Mouse (Mus musculus) spleen, postnatal 0 days (tissue): ENCODE data around the gene Tmc6. TPM values are rescaled to one million over a fixed set of nuclear protein-coding genes. Genes with fewer than 3 reads are reported as not detected.

Experiments used
- polyA plus RNA-seq: library from polyadenylated mRNA; unstranded; fragments of >200 nt; fragmentation: Nextera tagmentation; extraction: Ambion mirVana; gene quantifications from 2 replicates; pipeline ENCODE4 v1.2.1, GENCODE M21; 2015

Gene Tmc6
- polyA plus RNA-seq: 50.6 and 52.6 TPM in 2 replicates

DNA sequence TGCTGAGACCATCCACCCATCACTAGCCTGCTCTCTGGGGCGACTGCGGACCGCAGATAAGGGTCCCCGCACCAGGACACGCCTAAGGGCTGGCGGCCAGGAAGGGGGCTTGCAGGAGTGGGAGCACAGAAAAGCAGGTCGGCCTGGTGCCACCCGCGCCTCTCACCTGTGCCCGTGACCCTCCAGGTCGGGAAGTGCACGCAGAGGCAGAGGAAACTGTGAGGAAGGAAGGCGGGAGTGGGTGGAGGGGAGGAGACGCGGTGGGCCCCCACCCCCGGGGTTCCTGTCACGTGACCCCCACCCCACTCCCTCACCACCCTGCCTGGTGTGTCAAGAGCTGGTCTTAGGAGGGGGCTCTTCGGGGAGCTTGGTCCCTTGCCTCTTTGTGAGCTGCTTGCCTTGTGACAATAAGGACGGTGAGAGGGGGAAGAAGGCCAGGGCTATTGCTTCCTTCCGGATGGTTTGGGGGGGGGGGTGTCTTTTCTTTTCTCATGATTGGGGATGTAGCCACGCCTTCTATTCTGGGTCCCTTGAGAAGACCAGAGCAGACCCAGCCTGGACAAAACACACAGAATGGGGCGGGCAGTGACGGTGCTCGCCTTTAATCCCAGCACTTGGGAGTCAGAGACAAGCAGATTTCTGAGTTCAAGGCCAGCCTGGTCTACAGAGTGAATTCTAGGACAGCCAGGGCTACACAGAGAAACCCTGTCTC lies at the start of gene Tmc6, which contains the start of gene Tmc8:
Gene Tmc6 (minus strand): TSS at position 206 of the 712 bp plus-strand sequence.
Gene Tmc8 (plus strand): TSS at position 84 of the 712 bp plus-strand sequence.

GRCm38 (mm10) chr11:117825333-117826101 lies 43.5 kb upstream of the Tmc6 start, which contains the start of the genes Afmid and Tk1:
Gene Afmid (plus strand): TSS chr11:117825924.
Gene Tk1 (minus strand): TSS chr11:117826092.

GRCm38 (mm10) chr11:117809407-117810311 lies 27.7 kb upstream of the Tmc6 start, which contains the start of the genes Gm20708 and Syngr2:
Gene Gm20708 (plus strand): TSS chr11:117809668.
Gene Syngr2 (plus strand): TSS chr11:117809668.

GRCm38 (mm10) chr11:117797511-117798159 lies 15.6 kb upstream of the Tmc6 start, which contains the start of gene 6030468B19Rik:
Gene 6030468B19Rik (plus strand): TSS chr11:117797660.

Other genes starting within 250 kb of the Tmc6 start
- 6.9 and 8.3 TPM in 2 replicates for gene Tnrc6c, start 127.9 kb downstream of the Tmc6 start, polyA plus RNA-seq
- gene Tmc8, start 122 bp downstream of the Tmc6 start, polyA plus RNA-seq: 13.6 and 17.3 TPM in 2 replicates
- 87.8 and 111 TPM in 2 replicates for gene 6030468B19Rik, start 15.5 kb upstream of the Tmc6 start, polyA plus RNA-seq
- gene Gm20708, start 27.5 kb upstream of the Tmc6 start, polyA plus RNA-seq: 1.2 TPM in 2 replicates
- 78.2 and 88.3 TPM in 2 replicates for gene Syngr2, start 27.5 kb upstream of the Tmc6 start, polyA plus RNA-seq
- gene Afmid, start 43.7 kb upstream of the Tmc6 start, polyA plus RNA-seq: 14.7 and 15.3 TPM in 2 replicates
- gene Tk1, start 43.9 kb upstream of the Tmc6 start, polyA plus RNA-seq: 240 and 266 TPM in 2 replicates
- gene Birc5, start 67.1 kb upstream of the Tmc6 start, polyA plus RNA-seq: 486 and 595 TPM in 2 replicates
- not detected in 2 replicates for gene Tmem235, start 78.6 kb upstream of the Tmc6 start, polyA plus RNA-seq
- 2.4 and 3.1 TPM in 2 replicates for gene Tha1, start 91.3 kb upstream of the Tmc6 start, polyA plus RNA-seq
- 7.0 and 7.6 TPM in 2 replicates for gene Socs3, start 187.8 kb upstream of the Tmc6 start, polyA plus RNA-seq
- 18.8 and 20.9 TPM in 2 replicates for gene Pgs1, start 204.1 kb upstream of the Tmc6 start, polyA plus RNA-seq